ENCODE assay signal across 22 mouse cellular contexts in genomic region chr16:45399411-45399810, GRCm38 (mm10). TPM values are rescaled to one million over a fixed set of nuclear protein-coding genes. Genes with fewer than 3 reads are reported as not detected.
"Had no signal": no experiment of that assay in that cellular context is flagged by ENCODE, and none has a peak within 500 bp of the region (broad histone marks: within the 10 kb centered on the region; RNA-seq: fewer than 3 reads in every experiment).

No protein-coding gene starts in this region.

- H3K9me3 ChIP-seq: heart, embryonic 10.5 days; heart, embryonic 13.5 days; heart, embryonic 15.5 days; hindbrain, embryonic 10.5 days; hindbrain, embryonic 12.5 days; intestine, embryonic 15.5 days; limb, embryonic 13.5 days; limb, embryonic 15.5 days; liver, embryonic 12.5 days had no signal

- H3K4me3 ChIP-seq: heart, embryonic 10.5 days; heart, embryonic 13.5 days; heart, embryonic 15.5 days; hindbrain, embryonic 10.5 days; hindbrain, embryonic 12.5 days; intestine, embryonic 15.5 days; layer of hippocampus, adult 2 months; left cerebral cortex, adult 2 months; limb, embryonic 13.5 days; limb, embryonic 15.5 days; liver, embryonic 12.5 days had no signal

- H3K4me1 ChIP-seq: hindbrain, embryonic 10.5 days; hindbrain, embryonic 12.5 days; intestine, embryonic 15.5 days; limb, embryonic 13.5 days; limb, embryonic 15.5 days; liver, embryonic 12.5 days had no signal

- ATAC-seq: hindbrain, embryonic 16.5 days; intestine, embryonic 15.5 days; intestine, postnatal 0 days; liver, embryonic 12.5 days had no signal

- DNase-seq: gastrocnemius, postnatal 25 days; kidney, adult 18-20 months; kidney, adult 8-10 months; kidney, postnatal 10 days; kidney, postnatal 25 days; kidney, postnatal 4 days had no signal

- H3K4me2 ChIP-seq: heart, embryonic 15.5 days; hindbrain, embryonic 12.5 days; hindbrain, embryonic 14.5 days; intestine, embryonic 15.5 days; limb, embryonic 13.5 days; limb, embryonic 15.5 days; liver, embryonic 12.5 days had no signal

- H3K36me3 ChIP-seq: heart, embryonic 10.5 days; heart, embryonic 15.5 days; hindbrain, embryonic 10.5 days; intestine, embryonic 15.5 days; limb, embryonic 13.5 days; liver, embryonic 12.5 days had no signal

- H3K27ac ChIP-seq: heart, embryonic 10.5 days; hindbrain, embryonic 10.5 days; hindbrain, embryonic 12.5 days; hindbrain, embryonic 14.5 days; intestine, embryonic 15.5 days; limb, embryonic 13.5 days; limb, embryonic 15.5 days; liver, embryonic 12.5 days; liver, embryonic 14.5 days had no signal

- H3K9ac ChIP-seq: heart, embryonic 13.5 days; heart, embryonic 15.5 days; hindbrain, embryonic 12.5 days; hindbrain, embryonic 14.5 days; intestine, embryonic 15.5 days; limb, embryonic 13.5 days; limb, embryonic 15.5 days; liver, embryonic 12.5 days; liver, embryonic 14.5 days had no signal

- H3K27me3 ChIP-seq: heart, embryonic 13.5 days; heart, embryonic 15.5 days; hindbrain, embryonic 12.5 days; intestine, embryonic 15.5 days; limb, embryonic 13.5 days; limb, embryonic 15.5 days; liver, embryonic 12.5 days had no signal

RNA-seq across cellular contexts. Expression of gene Cd200, which starts 9.4 kb away (rescaled TPM):
- total RNA-seq: granulocyte monocyte progenitor cell, adult 5-6 weeks had no signal
